19 mouse cellular contexts compared by ENCODE assay signal in the genomic region with DNA sequence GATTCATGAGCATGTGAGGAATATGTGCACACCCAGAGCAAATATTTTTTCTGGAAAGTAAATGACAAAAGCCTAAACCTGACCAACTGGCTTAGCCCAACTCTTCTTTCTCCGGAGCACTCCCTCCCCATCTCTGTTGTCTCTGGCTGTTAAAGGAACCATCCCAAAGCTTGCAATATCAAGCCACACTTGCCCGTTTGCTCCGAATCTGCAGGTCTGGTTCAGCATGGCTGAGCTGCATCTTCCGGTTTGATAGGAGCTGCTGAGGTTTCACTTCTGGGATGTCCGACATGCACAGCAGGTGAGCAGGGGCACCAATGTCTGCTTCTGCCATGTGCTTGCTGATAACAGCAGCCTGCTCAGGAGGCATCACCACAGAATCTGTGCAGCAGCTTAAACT. TPM values are rescaled to one million over a fixed set of nuclear protein-coding genes. Genes with fewer than 3 reads are reported as not detected.
DNase-seq lines count a peak whose midpoint lies in the region; ATAC-seq and TF ChIP-seq lines count a peak whose summit lies in the region.
"Not testable (repeated sequence)": the region's sequence is repeated elsewhere in the genome, so short reads cannot be mapped to it uniquely, and the experiment has no call there.
"Had no signal": no experiment of that assay in that cellular context is flagged by ENCODE, and none has a peak within 500 bp of the region (broad histone marks: within the 10 kb centered on the region; RNA-seq: fewer than 3 reads in every experiment).

No protein-coding gene starts in this region.

- not testable (repeated sequence) for H3K4me1 ChIP-seq in CH12.LX (ENCODE audit: control insufficient read depth in 1 of 2, insufficient read depth in 2 of 2); limb, embryonic 10.5 days; midbrain, embryonic 11.5 days (ENCODE audit: control insufficient read depth, insufficient read depth, low read length)

- ATAC-seq in midbrain, embryonic 11.5 days (ENCODE audit: low FRiP score): not testable (repeated sequence)

- H3K4me2 ChIP-seq in CH12.LX (ENCODE audit: insufficient read depth, low read depth, poor library complexity, severe bottlenecking); midbrain, embryonic 11.5 days: not testable (repeated sequence)

- TF ChIP-seq EP300 in CH12.LX (IDR thresholded peaks at IDR 0.05; ENCODE audit: low read length): not testable (repeated sequence)

- H3K9me3 ChIP-seq in CH12.LX (replicated peaks; ENCODE audit: low read length): not testable (repeated sequence)
- peaks cover 22% of the 10 kb centered on the region for H3K9me3 ChIP-seq in limb, embryonic 10.5 days (replicated peaks)
- peaks cover 19% of the 10 kb centered on the region for H3K9me3 ChIP-seq in midbrain, embryonic 11.5 days (ENCODE audit: control insufficient read depth, low read length)

- 93% methylated on average over 5 of the region's 5 CpGs for WGBS in limb, embryonic 10.5 days
- 91% methylated on average over 5 of the region's 5 CpGs for WGBS in midbrain, embryonic 11.5 days

- H3K36me3 ChIP-seq in CH12.LX (replicated peaks in 1 of 2; ENCODE audit: control insufficient read depth in 1 of 2, insufficient read depth in 1 of 2, low read length in 1 of 2); limb, embryonic 10.5 days; midbrain, embryonic 11.5 days (ENCODE audit: control insufficient read depth, insufficient read depth, low read length): not testable (repeated sequence)

- not testable (repeated sequence) for TF ChIP-seq RAD21 in CH12.LX (IDR thresholded peaks at IDR 0.05; ENCODE audit: low read depth, low read length)

- not testable (repeated sequence) for H3K9ac ChIP-seq in CH12.LX (ENCODE audit: insufficient read depth, low read depth); midbrain, embryonic 11.5 days (ENCODE audit: low read length)

- dilution Hi-C loops in CH12.LX (cut with MboI; ENCODE audit: extremely low pct_ligation_motif_present, extremely low pct_unique_long_range_greater_than_20kb, low sequenced_read_pairs): not testable (repeated sequence)

- not testable (repeated sequence) for TF ChIP-seq POLR2A in CH12.LX (IDR thresholded peaks at IDR 0.05; ENCODE audit: low read depth, low read length)

- TF ChIP-seq CTCF in CH12.LX (conservative IDR thresholded peaks at IDR 0.05 in 1 of 2, IDR thresholded peaks at IDR 0.05 in 1 of 2; ENCODE audit: low read depth in 2 of 2, low read length in 2 of 2): not testable (repeated sequence)

- not testable (repeated sequence) for H3K79me2 ChIP-seq in CH12.LX (replicated peaks; ENCODE audit: control insufficient read depth, extremely low read depth, insufficient read depth, poor library complexity, severe bottlenecking)

- not testable (repeated sequence) for H3K27ac ChIP-seq in CH12.LX (ENCODE audit: insufficient read depth, low read depth); limb, embryonic 10.5 days; midbrain, embryonic 11.5 days (ENCODE audit: low read depth, low read length)

- DNase-seq in CH12.LX (ENCODE audit: extremely low read depth): peak; percentile 20
- peak; percentile 84 for DNase-seq in heart, adult 11 months
- peak; percentile 18 for DNase-seq in limb, embryonic 10.5 days (ENCODE audit: low spot score)
- DNase-seq in midbrain, embryonic 11.5 days (ENCODE audit: low spot score, missing footprints): peak; percentile 26

- H3K27me3 ChIP-seq in CH12.LX (replicated peaks); limb, embryonic 10.5 days (ENCODE audit: low read depth, poor library complexity, severe bottlenecking); midbrain, embryonic 11.5 days (ENCODE audit: control insufficient read depth, insufficient read depth, low read length): not testable (repeated sequence)

- in situ Hi-C loops in CH12.LX (cut with MboI; ENCODE audit: low pct_ligation_motif_present, low pct_unique_long_range_greater_than_20kb, low sequenced_read_pairs): not testable (repeated sequence)

- not testable (repeated sequence) for H3K4me3 ChIP-seq in CH12.LX (replicated peaks in 1 of 3; ENCODE audit: low read depth in 2 of 3, low read length in 2 of 3, poor library complexity in 1 of 3); limb, embryonic 10.5 days; midbrain, embryonic 11.5 days (ENCODE audit: low read depth, low read length)

TF ChIP-seq in CH12.LX, 34 proteins besides CTCF, POLR2A, EP300 and RAD21:
- 0 out of 2 replicates have a peak, but pooled peaks have one; percentile 18 for TF ChIP-seq MYC (IDR thresholded peaks at IDR 0.05; ENCODE audit: low read depth, low read length)

RNA-seq across cellular contexts. Expression of gene Smok2a, which starts 40.5 kb away (rescaled TPM):
- total RNA-seq in CH12.LX (2012; rRNA removed) (not detected in 2 replicates), CH12.LX (2014; rRNA removed) (not detected in 2 replicates)
- polyA plus RNA-seq in CH12.LX (2012; ENCODE audit: insufficient read length, low read depth): not detected in 2 replicates
- polyA plus RNA-seq in limb, embryonic 10.5 days (2016; fragmentation: Nextera tagmentation; extraction: Ambion mirVana): not detected in 2 replicates
- polyA plus RNA-seq in midbrain, embryonic 11.5 days (2014; fragmentation: Nextera tagmentation; extraction: Ambion mirVana): not detected in 2 replicates
- total RNA-seq: adrenal gland, adult 2 months; adrenal gland, postnatal 10 days; adrenal gland, postnatal 25 days; adrenal gland, postnatal 4 days; common myeloid progenitor, adult 5-6 weeks; ES-E14; forebrain, postnatal 0 days; MEL had no signal
- polyA plus RNA-seq: adrenal gland, adult 2 months; brain, embryonic 14.5 days; CD4-positive, CD25-positive, alpha-beta regulatory T cell, adult 4 months; embryonic facial prominence, embryonic 12.5 days; embryonic facial prominence, embryonic 14.5 days; forebrain, embryonic 11.5 days; forebrain, embryonic 13.5 days; forebrain, embryonic 15.5 days; forebrain, postnatal 0 days had no signal

RNA-seq across cellular contexts. Expression of gene Unc93a, which starts 48.9 kb away (rescaled TPM):
- total RNA-seq in CH12.LX (2012; rRNA removed): 0.55 and 0.71 TPM in 2 replicates
- total RNA-seq in CH12.LX (2014; rRNA removed): 2.2 and 2.7 TPM in 2 replicates
- polyA plus RNA-seq in CH12.LX (2012; ENCODE audit: insufficient read length, low read depth): 2.0 and 2.4 TPM in 2 replicates
- not detected in 2 replicates for polyA plus RNA-seq in limb, embryonic 10.5 days (2016; fragmentation: Nextera tagmentation; extraction: Ambion mirVana)
- not detected in 2 replicates for polyA plus RNA-seq in midbrain, embryonic 11.5 days (2014; fragmentation: Nextera tagmentation; extraction: Ambion mirVana)
- total RNA-seq: common myeloid progenitor, adult 5-6 weeks; MEL had no signal
- polyA plus RNA-seq: CD4-positive, CD25-positive, alpha-beta regulatory T cell, adult 4 months; embryonic facial prominence, embryonic 12.5 days; embryonic facial prominence, embryonic 14.5 days; forebrain, embryonic 11.5 days; forebrain, embryonic 13.5 days; forebrain, embryonic 15.5 days had no signal

RNA-seq across cellular contexts. Expression of gene Smok2b, which starts 49.6 kb away (rescaled TPM):
- total RNA-seq in CH12.LX (2012; rRNA removed) (not detected in 2 replicates), CH12.LX (2014; rRNA removed) (not detected in 2 replicates)
- not detected in 2 replicates for polyA plus RNA-seq in CH12.LX (2012; ENCODE audit: insufficient read length, low read depth)
- not detected in 2 replicates for polyA plus RNA-seq in limb, embryonic 10.5 days (2016; fragmentation: Nextera tagmentation; extraction: Ambion mirVana)
- not detected in 2 replicates for polyA plus RNA-seq in midbrain, embryonic 11.5 days (2014; fragmentation: Nextera tagmentation; extraction: Ambion mirVana)
- total RNA-seq: adrenal gland, adult 2 months; adrenal gland, postnatal 10 days; adrenal gland, postnatal 25 days; adrenal gland, postnatal 4 days; common myeloid progenitor, adult 5-6 weeks; ES-E14; forebrain, postnatal 0 days; MEL had no signal
- polyA plus RNA-seq: adrenal gland, adult 2 months; brain, embryonic 14.5 days; CD4-positive, CD25-positive, alpha-beta regulatory T cell, adult 4 months; embryonic facial prominence, embryonic 12.5 days; embryonic facial prominence, embryonic 14.5 days; forebrain, embryonic 11.5 days; forebrain, embryonic 13.5 days; forebrain, embryonic 15.5 days; forebrain, postnatal 0 days had no signal

Comparison
In these comparisons a context has a peak if more than half of its experiments do, and no peak if none do; other contexts are left out.
1. DNase-seq: peak in every context shown above with its lines; median percentile 84 in heart, adult 11 months; 26 in midbrain, embryonic 11.5 days; 20 in CH12.LX; 18 in limb, embryonic 10.5 days.